Mouse (Mus musculus) ES-Bruce4 (cell line): Measurements from ENCODE around the gene Kcnmb1. TPM values are rescaled to one million over a fixed set of nuclear protein-coding genes. Genes with fewer than 3 reads are reported as not detected.

ENCODE experiments used
- H3K27ac ChIP-seq: 2 replicates; pipeline ENCODE4 v1.5.1; 2012; ENCODE audit warnings: low read length, inconsistent platforms; ENCODE audit not compliant: insufficient read depth
- H3K27me3 ChIP-seq: 2 replicates; pipeline ENCODE4 v1.6.1; 2012; ENCODE audit warnings: mild to moderate bottlenecking, low read length, inconsistent platforms; ENCODE audit not compliant: control insufficient read depth, poor library complexity, insufficient read depth, severe bottlenecking
- H3K36me3 ChIP-seq: 2 replicates; pipeline ENCODE4 v1.6.1; 2012; ENCODE audit warnings: inconsistent platforms, mild to moderate bottlenecking, low read length, moderate library complexity; ENCODE audit not compliant: control insufficient read depth, poor library complexity, insufficient read depth, severe bottlenecking
- H3K4me1 ChIP-seq: one replicate; pipeline ENCODE4 v1.8.1; 2011; ENCODE audit warnings: low read length; ENCODE audit not compliant: control insufficient read depth, insufficient read depth
- H3K4me3 ChIP-seq: 2 replicates; pipeline ENCODE4 v1.5.1; 2011; ENCODE audit warnings: low read depth, mild to moderate bottlenecking, low read length
- H3K9ac ChIP-seq: 2 replicates; pipeline ENCODE4 v1.6.1; 2012; ENCODE audit warnings: low read depth, mild to moderate bottlenecking, inconsistent platforms; ENCODE audit not compliant: poor library complexity, severe bottlenecking
- H3K9me3 ChIP-seq: replicated peaks from 2 replicates; pipeline ENCODE4 v1.6.1; 2012; ENCODE audit warnings: mild to moderate bottlenecking, low read length, inconsistent platforms; ENCODE audit not compliant: control insufficient read depth, poor library complexity, insufficient read depth, severe bottlenecking
- CTCF ChIP-seq: IDR thresholded peaks from one replicate; pipeline ENCODE4 v1.8.1; 2011; ENCODE audit warnings: low read depth, low read length
- EP300 ChIP-seq: IDR thresholded peaks from 2 replicates; pipeline ENCODE4 v1.6.1; 2011; ENCODE audit warnings: low read depth, low read length; ENCODE audit not compliant: insufficient read depth
- POLR2A ChIP-seq: IDR thresholded peaks from one replicate; pipeline ENCODE4 v1.8.1; 2011; ENCODE audit warnings: low read length; ENCODE audit not compliant: insufficient read depth
- polyA plus RNA-seq: library from polyadenylated mRNA; stranded (reverse); fragments of >200 nt; gene quantifications from 2 replicates; pipeline ENCODE4 v1.2.4, GENCODE M21; 2011; ENCODE audit warnings: low read depth; ENCODE audit not compliant: missing spikeins, insufficient read depth, insufficient read length

Kcnmb1 gene
- polyA plus RNA-seq, 1 experiment: not detected

DNA sequence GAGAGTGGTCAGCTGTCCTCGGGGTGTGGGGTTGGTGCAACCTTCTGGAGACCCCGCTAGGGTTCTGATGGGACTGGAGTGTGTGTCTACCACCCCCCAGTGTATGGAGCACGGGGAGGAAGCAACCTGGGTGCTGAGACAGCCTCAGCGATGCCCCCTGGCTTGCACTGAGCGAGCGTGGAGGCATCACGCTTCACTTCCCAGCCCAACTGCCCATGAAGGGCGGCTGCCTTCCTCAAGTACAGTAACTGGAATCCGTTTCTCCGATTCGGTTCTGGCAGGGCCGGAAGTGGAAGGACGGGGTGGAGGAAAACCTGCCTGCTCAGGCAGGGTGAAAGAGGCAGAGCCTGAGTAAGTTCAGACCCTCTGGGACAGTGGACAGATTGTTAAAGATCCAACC is 41.4 kb upstream of the Kcnmb1 start:
- Histone ChIP-seq H3K4me3 (no peak overlapping the region), H3K4me1 (no peaks in the 10 kb centered on the region), H3K36me3 (no peaks in the 10 kb centered on the region), H3K9me3 (no peaks in the 10 kb centered on the region), H3K27ac (no peak overlapping the region), H3K27me3 (no peaks in the 10 kb centered on the region), H3K9ac (no peak overlapping the region)
- TF ChIP-seq CTCF: no peak
- TF ChIP-seq EP300: no peak
- no peak for TF ChIP-seq POLR2A

DNA sequence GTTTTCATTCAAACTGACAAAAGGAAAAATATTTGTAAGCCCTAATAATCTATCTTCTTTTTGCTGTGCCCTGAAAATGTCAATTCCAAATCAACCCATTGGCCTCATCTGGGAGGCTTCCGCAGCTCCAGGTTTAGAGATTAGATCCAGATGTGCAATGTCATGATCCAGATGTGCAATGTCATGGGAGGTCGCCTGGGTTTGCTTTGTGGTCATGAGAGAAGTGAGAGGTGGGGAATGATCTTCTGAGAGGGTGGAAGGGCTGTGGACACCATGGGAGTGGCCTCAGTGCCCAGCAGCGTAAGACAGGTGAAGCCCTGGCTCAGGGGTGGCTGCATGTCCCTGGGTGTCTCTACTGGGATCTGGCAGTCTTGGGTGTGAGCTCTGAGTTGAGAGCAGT is 39.8 kb upstream of the Kcnmb1 start:
- TF ChIP-seq CTCF: no peak
- TF ChIP-seq POLR2A: no peak
- TF ChIP-seq EP300: no peak
- no peaks in the 10 kb centered on the region for H3K9me3 ChIP-seq

DNA sequence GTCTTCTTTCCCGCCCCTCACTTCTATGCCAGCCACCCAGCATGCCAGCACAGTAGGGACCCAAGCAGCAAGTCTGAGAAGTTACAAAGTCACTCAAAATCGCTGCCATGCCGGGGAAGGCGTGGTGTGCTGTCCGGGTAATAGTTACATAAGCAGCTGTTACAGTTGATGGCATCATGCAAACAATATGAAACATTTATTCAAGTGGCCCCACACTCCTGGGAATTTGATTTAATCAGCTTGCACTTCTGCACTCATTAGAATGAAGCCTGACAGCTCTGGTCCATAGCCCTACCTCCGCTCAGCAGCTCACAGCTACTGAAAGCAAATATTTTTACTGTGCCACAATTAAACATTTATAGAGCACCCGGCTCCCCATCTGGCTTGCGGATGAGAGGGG is 37.0 kb upstream of the Kcnmb1 start:
- H3K36me3 ChIP-seq: no peaks in the 10 kb centered on the region
- no peaks in the 10 kb centered on the region for H3K27me3 ChIP-seq
- TF ChIP-seq EP300: no peak

More for the DNA sequence above, 39.8 kb upstream of the Kcnmb1 start:
- H3K4me1 ChIP-seq: no peaks in the 10 kb centered on the region
- no peak overlapping the region for H3K4me3 ChIP-seq
- no peak overlapping the region for H3K27ac ChIP-seq
- H3K9ac ChIP-seq: no peak overlapping the region
- H3K36me3 ChIP-seq: no peaks in the 10 kb centered on the region
- no peaks in the 10 kb centered on the region for H3K27me3 ChIP-seq

DNA sequence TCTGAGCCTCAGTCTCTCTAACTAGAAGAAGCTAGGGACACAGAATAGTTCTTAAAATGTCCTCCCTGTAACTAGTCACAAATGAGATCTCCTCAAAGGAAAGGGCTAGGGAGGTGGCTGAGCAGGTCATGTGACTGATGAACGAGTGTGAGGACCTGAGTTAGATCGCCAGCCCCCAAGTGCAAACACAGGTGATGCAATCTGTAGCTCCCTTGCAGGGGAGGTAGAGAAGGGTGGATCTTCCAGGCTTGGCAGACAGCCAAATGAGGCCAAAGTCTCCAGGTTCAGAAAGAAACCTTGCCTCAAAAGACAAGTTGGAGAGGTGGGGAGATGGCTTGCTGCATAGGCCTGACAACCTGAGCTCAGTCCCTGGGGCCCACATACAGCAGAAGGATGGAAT is 36.3 kb upstream of the Kcnmb1 start:
- H3K27ac ChIP-seq: no peak overlapping the region
- H3K9me3 ChIP-seq: no peaks in the 10 kb centered on the region
- H3K4me3 ChIP-seq: no peak overlapping the region
- TF ChIP-seq CTCF (no peak), POLR2A (no peak), EP300 (no peak)
- no peaks in the 10 kb centered on the region for H3K4me1 ChIP-seq
- no peak overlapping the region for H3K9ac ChIP-seq
- no peaks in the 10 kb centered on the region for H3K36me3 ChIP-seq
- H3K27me3 ChIP-seq: no peaks in the 10 kb centered on the region

More for the DNA sequence above, 37.0 kb upstream of the Kcnmb1 start:
- Histone ChIP-seq H3K9ac (no peak overlapping the region), H3K4me3 (no peak overlapping the region), H3K9me3 (no peaks in the 10 kb centered on the region), H3K27ac (no peak overlapping the region), H3K4me1 (no peaks in the 10 kb centered on the region)

GRCm38 (mm10) chr11:33927321-33927720 is 35.5 kb upstream of the Kcnmb1 start:
- TF ChIP-seq EP300: no peak
- no peak for TF ChIP-seq CTCF
- Histone ChIP-seq H3K4me1 (no peaks in the 10 kb centered on the region), H3K9ac (no peak overlapping the region), H3K36me3 (no peaks in the 10 kb centered on the region), H3K27ac (no peak overlapping the region), H3K9me3 (no peaks in the 10 kb centered on the region), H3K4me3 (no peak overlapping the region), H3K27me3 (no peaks in the 10 kb centered on the region)

- no peak for TF ChIP-seq EP300
- no peak for TF ChIP-seq POLR2A
- TF ChIP-seq CTCF: no peak
- Histone ChIP-seq H3K9me3 (no peaks in the 10 kb centered on the region), H3K9ac (no peak overlapping the region), H3K36me3 (no peaks in the 10 kb centered on the region), H3K4me1 (no peaks in the 10 kb centered on the region), H3K27me3 (no peaks in the 10 kb centered on the region), H3K4me3 (no peak overlapping the region), H3K27ac (no peak overlapping the region)
Observed at GRCm38 (mm10) chr11:33927836-33928235, 35.0 kb upstream of the Kcnmb1 start.
